Mouse (Mus musculus) adrenal gland, postnatal 25 days (tissue): ENCODE measurements at regions not wholly inside any gene's neighbourhood (a gene's known extent, or its start where the extent isn't known, plus 50 kb on each side); places are given as distances from the start of the nearest gene placed in this dataset.

Experiments
- DNase-seq: peaks from one replicate; pipeline ENCODE4 v3.0.0; 2021; ENCODE audit warnings: mixed read lengths

DNA sequence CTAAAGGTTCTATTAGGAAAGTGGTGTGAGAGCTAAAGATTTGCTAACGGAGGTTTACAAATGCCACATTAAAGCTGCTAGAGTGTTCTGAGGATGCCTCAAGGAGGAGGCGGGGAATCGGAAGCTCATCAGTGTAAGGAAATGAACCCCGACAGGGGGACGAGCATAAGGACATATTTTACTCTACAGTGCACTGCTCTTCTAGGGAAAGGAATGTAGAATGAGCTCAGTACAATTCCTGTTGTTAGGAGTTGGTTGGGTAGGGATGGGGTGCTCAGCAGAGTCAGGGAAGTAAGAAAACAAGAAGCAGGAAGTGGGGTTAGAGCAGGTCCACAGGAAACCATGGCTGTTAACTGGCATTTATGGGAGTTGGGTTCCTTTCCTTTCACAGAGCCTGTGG is 54.6 kb downstream of the Mex3b start:
- no peak for DNase-seq

DNA sequence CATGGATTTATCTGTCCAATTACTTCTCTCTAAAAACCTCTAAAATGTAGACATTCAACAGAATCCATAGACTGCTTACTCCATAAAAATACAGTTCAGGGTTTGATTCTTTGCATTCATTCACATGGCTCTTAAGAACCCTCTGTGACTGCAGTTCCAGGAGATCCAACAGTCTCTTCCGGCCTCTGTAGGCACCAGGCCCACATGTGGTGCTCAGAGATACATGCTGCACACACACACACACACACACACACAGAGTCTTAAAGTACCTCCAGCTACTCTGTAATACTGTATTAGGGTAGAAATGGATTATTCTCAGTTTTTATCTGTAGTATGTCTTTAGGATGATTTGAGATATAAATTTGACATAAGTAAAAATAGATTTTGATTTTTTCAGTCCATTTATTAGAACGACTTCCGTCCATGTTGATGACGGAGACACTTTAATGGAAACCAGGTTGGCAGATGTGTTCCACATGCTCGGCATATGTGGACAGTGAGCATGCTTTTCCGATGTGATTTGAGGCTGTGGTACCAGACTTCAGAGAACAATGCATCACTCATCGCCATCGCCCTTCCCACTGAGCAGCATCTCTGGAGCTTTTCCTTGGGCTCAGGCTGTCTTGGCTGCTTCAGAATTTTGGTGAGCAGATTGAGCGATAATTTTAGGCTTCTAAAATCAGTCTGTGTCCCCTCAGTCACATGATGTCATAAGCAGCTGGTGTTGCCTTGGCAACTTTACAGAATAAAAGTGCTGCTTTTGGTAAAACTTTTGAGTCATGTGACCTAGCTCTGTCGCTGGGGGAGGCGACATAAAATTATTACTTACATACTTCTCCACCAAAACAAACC is 56.3 kb downstream of the Mex3b start:
- DNase-seq = no peak

DNA sequence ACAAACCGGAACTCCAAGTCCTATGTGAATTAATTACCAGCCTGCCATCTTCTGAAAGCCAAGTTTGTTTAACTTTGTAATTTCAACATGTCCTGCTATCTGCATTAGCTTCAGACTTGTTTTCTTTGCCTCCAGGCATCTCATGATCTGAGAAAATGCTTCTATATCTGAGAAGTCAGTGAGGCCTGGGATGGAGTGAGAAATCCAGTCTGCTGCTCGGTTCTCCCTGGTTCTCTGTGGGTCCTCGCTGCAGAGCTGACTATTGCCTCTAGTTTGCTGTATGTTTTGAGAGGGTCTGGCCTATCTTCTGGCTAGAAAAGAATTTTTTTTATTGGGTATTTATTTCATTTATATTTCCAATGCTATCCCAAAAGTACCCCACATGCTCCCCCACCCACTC is 57.0 kb downstream of the Mex3b start:
- no peak for DNase-seq

DNA sequence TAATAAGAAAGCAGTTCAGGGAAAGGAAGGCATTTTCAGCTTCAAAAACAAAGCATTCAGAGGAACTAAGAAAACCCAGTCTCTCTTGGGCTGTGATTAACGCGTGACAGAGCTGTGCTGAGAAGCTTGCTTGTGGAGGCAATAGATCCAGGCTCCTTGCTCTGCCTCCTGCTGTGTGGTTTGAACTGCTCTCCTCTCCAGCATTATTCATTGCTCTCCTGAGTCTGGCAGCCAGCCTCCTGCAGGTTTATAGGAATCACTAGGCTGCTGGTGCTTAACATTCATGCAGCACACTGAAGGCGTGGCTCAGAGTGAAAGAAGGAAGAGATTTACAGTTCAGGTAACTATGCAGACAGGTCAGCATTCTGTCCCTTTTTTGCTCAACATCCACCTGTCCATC is 71.2 kb downstream of the Mex3b start:
- DNase-seq = no peak

DNA sequence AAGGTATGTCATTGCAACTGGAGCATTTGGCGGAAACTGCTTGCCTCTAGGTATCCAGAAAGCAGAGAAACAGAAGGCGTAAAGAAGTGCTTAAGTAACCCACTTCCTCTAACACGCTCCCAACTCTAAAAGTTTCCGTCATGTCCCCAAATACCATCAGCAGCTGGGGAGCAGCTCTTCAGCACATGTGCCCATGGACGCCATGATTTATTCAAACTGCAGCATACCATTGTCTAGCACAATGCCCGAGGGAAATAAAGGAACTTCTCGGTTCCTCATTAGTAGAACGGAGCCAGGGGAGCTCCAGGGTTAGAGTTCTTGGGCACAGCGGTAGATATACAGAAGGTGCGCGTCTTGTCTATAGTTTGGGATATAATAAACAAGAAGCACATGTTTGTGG is 72.4 kb downstream of the Mex3b start:
- no peak for DNase-seq

DNA sequence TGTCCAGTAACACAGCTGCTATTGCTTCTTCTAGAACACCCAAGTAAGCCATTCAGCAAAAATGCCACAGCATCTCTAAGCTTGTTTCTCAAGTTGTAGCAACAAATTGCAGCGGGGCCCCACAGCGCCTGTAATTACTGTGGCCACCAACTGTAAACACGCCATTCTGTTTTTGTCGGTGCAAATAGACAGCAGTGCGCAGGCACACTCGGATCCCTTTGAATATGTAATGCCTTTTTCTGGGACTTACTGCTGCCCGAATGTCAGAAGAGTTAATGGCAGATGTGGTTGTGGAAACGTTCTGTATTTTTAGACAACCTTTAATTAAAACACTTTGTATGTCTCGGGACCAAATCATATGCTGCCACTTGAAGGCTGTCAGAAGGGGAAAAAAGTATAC is 76.2 kb downstream of the Mex3b start:
- no peak for DNase-seq

DNA sequence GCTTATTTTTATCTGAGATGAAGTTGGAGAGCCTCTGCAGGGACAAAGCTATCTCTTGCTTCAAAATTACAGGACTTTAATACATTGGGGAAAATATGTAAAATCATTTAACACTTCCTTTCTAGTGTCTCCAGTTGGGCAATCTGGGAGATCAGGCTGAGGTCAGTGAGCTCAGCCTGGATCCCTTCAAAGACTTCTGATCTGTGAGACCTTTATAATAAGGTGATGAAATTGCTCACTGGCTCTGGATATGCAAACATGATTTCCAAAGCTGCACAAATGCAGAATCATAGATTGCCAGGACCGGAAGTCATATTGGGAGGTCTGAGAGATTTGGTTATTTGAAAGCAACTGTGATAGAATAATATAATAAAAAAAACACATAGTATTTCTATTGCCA is 76.7 kb downstream of the Mex3b start:
- DNase-seq = no peak

DNA sequence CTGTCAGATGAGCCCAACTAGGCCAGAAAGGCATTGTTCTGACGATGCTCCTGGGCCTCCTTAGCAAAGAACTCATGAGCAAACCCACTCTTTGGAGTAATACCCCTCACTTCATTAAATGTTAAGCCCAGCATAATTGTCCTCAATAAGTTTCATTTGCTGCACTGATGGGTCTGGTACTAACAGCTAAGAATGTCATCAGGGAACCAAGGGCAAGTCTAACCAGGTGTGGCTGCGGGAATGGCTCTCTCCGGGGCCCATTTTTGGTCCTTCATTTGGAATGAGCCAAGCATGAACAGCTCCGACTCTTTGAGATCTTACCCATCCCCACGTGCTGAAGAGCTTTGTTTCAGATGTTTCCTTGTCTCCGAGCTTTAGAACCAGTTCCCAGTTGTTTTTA is 82.2 kb downstream of the Mex3b start:
- no peak for DNase-seq

DNA sequence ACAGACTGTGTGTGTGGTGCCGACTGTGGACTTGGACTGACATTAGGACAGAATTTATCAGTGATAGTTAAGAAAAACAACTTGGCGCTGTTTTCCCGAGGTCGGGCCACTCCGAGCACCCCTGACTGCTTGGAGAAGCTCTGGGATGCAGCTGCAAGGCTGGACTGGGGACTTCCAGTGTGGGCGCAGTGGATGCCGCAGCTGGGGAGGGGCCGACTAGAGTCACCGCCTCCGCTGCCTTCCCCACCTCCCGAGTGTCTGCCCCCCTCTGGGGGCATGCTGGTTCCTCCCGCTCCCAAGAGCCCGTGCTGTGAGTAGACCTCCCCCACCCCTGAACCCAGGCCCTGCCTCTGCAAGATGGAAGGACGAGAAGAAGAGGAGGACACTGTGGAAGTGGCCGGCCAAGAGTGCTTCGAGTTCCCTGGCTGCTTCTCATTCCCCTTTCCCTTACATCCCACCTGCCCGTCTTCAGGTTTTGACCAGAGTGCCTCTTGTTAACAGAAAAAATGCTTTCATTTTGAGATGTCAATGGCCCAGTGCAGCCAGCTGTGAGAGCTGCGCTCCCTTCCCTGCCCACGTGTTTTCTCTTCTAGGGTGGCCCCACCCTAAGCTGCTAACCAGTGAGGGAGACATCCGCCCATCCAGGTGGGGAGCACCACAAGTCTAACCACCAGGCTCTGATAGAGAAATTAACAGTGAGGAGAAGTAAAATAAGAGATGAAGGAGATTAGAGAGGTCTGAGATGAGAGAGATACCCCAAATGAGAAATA is 90.3 kb downstream of the Mex3b start:
- DNase-seq = no peak

DNA sequence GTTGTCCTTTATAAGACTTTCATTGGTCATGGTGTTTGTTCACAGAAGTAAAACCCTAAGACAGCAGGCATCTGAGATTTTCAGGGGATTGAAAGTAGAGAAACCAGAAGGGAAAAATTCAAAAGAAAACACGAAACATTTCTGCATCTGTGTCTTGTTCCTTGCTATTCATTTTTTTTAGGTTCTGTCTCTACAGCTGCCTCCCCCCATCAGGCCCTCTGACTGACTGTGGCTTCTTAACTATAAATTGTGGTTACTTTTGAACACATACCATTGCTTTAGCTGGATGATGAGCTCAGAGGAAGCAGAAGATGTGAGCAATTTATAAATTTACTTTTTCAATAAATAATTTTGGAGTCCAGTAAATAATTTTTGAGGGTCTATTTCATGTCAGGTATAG is 103.5 kb downstream of the Mex3b start:
- no peak for DNase-seq

DNA sequence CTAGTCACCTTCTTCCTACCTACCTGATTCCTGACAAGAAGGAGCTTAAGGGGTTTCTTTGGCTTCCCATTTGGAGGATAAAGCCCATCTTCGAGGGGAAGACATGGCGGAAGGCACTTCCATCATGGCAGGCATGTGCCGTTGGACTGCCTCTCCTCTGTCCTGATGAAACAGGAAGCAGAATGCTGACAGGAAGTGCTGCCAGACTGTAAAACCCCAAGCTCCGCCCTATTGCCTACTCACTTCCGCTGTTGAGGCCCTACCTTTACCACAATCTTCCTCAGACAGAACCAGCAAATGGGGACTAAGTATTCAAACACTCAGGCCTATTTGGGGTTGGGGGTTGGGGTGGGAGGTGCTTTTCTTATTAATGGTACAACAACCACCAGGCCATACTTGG is 104.1 kb downstream of the Mex3b start:
- DNase-seq = no peak

DNA sequence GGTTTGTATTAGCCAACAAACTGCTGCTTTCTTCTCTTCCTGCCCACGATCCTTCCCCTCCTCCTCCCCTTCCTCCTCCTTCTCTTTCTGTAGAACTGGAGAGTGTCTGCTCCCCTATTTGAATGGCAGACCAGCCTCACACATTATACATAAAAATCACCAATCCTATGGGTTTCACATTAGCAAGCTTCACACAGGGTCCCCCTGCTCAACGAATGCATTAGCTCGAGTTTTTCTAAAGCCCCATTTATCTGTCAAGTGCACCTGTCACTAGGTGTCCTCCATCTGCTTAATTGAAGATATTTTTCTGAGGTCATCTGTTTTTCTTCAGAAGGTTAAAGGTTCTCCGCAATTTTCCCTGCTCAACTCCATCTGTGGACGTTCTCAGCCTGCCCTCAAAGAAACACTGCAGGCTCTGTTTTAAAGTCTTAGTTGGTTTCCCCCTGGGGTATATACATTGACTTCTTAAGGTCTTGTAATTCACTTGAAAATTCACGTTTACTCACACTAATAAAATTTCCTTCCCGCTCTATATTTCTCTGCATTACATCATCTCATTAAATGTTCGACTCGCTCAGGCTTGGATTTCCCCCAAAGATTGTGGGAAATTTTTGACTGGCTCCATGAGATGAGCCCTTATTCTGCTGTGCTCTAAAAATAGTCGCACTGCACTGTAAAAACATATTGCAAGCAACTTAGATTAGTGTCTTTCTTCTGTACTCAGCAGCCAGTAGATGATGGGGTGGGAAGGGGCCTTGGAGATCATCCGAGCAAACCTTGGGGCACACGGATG is 105.3 kb downstream of the Mex3b start:
- DNase-seq = no peak

DNA sequence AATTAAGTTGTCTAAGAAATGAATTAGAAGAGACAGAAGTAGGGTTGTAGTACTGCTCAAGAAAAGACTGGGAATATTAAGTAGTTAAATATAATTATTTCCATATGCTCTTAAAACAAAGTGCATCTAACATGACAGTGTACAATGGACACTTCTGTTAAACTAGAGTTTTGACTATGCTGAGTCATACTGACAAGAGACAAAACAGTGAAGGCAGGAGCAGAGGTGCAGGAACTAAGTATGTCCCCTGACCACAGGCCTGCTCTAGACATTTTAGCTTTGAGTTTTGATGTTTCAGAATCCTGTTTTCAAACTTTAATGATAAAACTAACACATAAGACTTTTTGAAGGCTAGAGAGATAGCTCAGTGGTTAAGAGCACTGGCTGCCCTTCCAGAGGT is 123.6 kb downstream of the Mex3b start:
- no peak for DNase-seq

DNA sequence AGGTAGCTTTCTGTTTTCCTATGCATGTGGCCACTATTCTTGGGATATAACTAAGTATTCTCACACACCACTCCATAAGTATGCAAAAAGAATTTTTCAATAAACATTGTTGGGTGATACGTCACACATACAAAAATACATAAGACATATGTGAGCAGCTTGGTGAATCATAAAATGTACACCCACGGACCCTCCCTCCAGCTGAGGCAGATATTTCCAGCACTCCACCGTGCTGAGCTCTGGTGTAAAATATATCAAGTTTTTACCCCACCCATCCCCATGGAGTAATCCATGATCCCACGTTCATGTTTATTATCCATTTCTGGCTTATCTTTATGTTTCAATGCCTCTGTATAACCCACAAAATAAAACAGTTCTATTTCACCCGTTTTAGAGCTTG is 126.0 kb downstream of the Mex3b start:
- DNase-seq = no peak

DNA sequence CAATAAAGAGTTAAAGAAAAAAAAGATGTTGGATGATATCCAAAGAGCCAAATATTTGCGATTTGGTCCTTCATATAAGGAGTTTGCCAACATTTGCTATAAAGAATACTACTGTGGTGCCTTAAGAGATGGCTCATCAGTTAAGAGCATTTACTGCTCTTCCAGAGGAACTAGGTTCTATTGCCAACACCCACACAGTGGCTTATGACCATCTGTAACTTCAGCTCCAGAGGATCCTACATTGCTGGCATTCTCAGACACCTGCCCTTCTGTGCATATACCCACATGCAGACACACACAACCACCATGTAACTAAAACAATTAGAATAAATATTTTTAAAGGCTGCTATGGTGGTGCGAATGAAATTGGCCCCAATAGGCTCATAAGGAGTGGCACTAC is 131.7 kb downstream of the Mex3b start:
- no peak for DNase-seq

DNA sequence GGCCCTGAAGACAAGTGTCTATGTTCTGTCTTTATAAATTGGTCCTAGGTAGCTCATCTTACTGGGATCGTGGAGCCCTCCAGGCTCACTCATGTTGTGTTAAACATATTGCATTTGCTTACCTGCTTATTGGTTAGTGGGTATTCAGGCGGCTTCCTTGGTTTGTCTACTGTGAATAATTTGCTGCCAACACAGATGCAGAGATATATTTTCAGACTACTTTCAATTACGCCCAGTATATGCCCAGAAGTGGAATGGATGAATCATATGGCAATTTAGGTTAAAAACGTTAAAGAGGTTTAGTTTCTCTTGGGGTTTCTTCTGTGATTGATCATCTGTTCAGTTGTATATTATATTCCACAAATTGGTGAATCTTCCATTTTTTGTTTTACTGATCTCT is 140.4 kb downstream of the Mex3b start:
- no peak for DNase-seq

DNA sequence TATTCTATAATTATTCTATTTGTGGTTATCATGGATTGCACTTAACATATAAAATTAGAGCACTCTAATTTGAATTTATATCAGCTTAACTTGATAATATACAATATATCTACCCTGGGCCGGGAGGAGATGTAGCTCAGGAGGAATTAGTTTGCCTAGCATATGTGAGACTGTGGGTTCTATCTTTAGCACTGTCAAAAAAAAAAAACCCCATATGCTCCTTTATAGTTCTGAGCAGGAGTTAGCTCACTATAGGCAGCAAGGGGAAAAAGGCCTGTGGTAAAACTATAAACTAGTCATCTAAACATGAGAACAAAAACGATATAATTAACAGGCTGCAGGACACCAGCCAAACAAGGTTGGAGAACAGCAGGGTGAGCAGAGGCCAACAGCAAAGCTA is 145.0 kb downstream of the Mex3b start:
- no peak for DNase-seq

DNA sequence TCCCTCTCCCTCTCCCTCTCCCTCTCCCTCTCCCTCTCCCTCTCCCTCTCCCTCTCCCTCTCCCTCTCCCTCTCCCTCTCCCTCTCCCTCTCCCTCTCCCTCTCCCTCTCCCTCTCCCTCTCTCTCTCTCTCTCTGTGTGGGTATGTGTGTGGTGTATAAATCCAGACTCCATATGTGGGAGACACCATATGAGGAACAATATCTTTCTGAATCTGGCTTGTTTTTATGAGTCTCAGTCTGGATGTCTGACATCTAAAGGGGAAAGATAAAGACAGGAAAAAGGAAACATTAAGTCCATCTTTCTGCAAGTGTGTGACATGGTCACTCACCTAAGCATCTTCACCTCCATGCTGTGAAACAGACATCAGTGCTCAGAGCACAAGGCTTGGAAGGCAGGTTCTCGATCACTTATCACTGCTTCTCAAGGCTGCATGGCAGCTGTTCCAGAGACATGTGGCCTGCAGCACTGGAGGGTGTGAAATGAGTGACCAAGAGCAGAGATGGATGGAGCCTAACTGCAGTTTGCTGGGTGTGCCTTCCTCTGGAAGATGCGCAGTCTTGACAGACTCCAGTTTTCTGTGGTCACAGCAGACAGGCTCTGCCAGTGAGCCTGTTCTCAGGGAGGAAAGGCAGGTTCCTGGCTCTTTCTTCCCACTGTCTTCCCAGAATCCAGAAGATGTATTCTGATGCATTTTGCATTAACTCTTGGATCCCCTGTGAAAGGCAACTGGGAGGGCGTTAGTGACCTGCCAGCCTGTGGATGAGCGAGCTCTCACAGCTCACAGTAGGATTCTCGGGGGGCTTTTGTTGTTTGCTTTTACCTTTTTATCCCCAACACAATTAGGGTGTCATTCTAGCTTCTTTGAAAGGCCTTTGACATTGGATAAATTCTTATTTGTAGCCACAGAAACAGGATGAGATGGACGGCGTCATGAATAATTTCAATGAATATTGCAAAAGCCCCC is 147.9 kb downstream of the Mex3b start:
- DNase-seq = no peak

DNA sequence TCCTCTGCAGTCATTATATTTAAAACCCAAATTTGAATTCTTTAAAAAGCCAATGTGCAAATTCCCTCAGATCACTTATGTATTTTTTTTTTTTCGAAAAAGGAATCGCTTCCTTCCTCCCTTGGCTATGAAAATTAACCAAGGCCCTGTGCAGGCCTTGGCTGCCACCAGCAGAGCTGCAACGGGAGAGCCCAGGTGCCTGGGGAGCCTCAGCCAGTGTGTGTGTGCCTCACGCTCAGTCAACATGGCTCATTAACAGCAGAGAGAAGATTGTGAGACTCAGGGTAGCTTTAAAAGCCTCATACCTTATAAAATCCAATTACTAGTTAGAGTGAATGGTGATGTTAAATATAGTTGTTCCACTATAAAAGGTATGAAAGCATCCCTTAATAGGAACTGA is 148.6 kb downstream of the Mex3b start:
- no peak for DNase-seq

DNA sequence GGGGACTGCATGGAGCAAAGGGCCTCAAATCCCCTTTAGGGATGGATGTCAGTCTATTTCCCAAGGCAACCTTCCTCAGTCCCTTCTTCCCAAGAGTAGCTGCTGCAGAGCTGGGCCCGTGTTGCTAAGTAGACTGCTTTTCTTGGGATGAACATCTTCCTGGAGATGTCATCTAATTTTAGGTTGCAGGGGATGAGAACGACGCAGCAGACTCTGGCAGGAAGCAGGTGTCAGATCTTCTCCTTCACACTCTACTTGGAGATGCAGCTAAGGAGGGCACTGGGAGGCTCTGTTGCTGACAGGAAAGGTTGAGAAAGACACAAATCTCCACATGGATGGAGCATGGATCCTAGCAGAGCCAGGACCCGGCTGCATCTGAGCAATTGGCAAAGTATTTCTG is 149.4 kb downstream of the Mex3b start:
- DNase-seq = no peak

DNA sequence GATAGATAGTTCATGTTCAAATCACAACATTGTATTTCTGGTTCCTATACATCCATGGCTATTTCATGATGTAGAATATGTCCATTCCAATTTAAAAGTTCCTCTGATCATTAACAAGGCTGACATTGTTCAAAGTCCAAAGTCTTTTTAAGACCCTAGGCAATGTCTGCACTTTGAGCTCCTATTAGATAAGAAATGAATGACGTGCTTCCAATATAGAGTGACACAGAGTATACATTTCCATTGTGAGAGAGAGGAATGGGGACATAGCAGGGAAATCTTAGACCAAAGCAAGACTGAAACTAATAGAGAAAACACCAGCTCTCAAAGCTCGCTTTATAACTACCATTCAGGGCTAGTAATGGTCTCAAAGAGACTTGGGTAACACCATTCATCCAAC is 153.5 kb downstream of the Mex3b start:
- no peak for DNase-seq

DNA sequence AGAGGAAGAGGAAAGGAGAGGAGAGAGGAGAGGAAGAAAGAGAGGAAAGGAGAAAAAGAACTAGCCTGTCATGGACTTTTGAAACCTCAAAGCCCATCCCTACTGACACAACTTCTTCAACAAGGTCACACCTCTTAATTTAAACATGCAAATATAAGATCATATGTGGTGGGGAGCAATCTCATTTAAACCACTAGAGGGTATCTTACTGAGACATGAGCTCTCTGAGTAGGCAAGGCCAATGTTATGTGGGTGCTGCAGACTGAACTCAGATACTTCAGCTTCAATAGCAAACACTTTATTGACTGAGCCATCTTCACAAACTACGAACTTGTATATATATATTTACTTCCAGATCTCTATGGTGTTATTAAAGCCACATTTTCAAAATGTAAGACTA is 156.9 kb downstream of the Mex3b start:
- DNase-seq = no peak
